ENCODE assay signal across 8 mouse cellular contexts in the genomic region with DNA sequence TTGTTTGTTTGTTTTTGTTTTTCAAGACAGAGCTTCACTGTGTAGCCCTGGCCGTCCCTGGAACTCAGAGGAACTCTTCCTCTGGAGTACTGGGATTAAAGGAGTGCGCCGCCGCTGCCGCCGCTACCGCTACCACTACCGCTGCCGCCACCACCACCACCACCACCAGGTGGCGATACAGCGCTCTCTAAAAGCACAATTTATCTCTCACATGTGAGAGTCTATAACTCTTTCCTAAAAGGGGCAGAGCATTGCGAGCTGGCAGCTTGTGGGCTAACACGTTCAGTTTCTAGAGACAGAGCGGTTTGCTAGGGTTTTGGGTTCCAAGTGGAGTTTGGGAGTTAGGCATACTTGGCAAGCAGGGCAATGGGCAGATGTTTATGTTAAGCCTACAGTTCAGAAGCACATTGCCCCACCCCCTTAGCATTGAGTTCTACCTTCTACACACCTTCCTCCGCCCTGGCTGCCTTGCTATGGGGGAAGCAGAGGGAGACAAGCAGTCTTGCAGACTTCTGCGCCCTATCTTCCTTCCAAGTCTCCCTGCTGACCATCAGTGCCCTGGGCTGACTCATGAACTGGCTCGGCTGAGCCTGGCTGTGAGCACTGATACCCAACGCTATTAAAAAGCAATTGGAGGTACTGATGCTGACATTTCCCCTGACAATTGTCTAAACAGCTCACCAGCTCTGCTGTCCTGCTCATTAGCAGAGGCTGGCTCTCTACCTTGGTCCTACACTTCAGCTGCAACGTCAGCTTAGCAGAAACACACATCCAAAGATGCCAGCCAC. TPM values are rescaled to one million over a fixed set of nuclear protein-coding genes. Genes with fewer than 3 reads are reported as not detected.
DNase-seq lines count a peak whose midpoint lies in the region; ATAC-seq and TF ChIP-seq lines count a peak whose summit lies in the region.

No protein-coding gene starts in this region.

- H3K27ac ChIP-seq in ES-Bruce4 (ENCODE audit: insufficient read depth, low read length): no peak overlapping the region
- H3K27ac ChIP-seq in heart, embryonic 13.5 days (replicated peaks): no peak overlapping the region
- no peak overlapping the region for H3K27ac ChIP-seq in kidney, postnatal 0 days
- no peak overlapping the region for H3K27ac ChIP-seq in liver, embryonic 13.5 days

- H3K9me3 ChIP-seq in ES-Bruce4 (replicated peaks; ENCODE audit: control insufficient read depth, insufficient read depth, low read length, poor library complexity, severe bottlenecking): no peaks in the 10 kb centered on the region
- H3K9me3 ChIP-seq in heart, embryonic 13.5 days: no peaks in the 10 kb centered on the region
- no peaks in the 10 kb centered on the region for H3K9me3 ChIP-seq in kidney, postnatal 0 days (replicated peaks; ENCODE audit: low read length)
- H3K9me3 ChIP-seq in liver, embryonic 13.5 days (replicated peaks): no peaks in the 10 kb centered on the region

- DNase-seq in brain, embryonic 14.5 days (ENCODE audit: low read depth): peak; percentile 85
- peak; percentile 90 for DNase-seq in kidney, postnatal 0 days (ENCODE audit: low spot score)
- peak; percentile 43 for DNase-seq in liver, embryonic 13.5 days
- peak; percentile 29 to 44 for DNase-seq in natural killer cell, adult 2 months (ENCODE audit: low spot score in 2 of 2)
- peak; percentile 59 for DNase-seq in thymus, postnatal 0 days (ENCODE audit: low spot score)

- ATAC-seq in erythroblast, adult 5-6 weeks (replicated peaks; ENCODE audit: low FRiP score, poor library complexity, severe bottlenecking): peak; percentile 73
- ATAC-seq in heart, embryonic 13.5 days (ENCODE audit: extremely low read depth, insufficient number of reproducible peaks, low FRiP score, low TSS enrichment): no peak
- ATAC-seq in kidney, postnatal 0 days (replicated peaks; ENCODE audit: low FRiP score, low read depth): no peak
- ATAC-seq in liver, embryonic 13.5 days (ENCODE audit: low read depth): no peak

- H3K4me1 ChIP-seq in ES-Bruce4 (ENCODE audit: control insufficient read depth, insufficient read depth, low read length): no peaks in the 10 kb centered on the region
- peaks cover 22% of the 10 kb centered on the region for H3K4me1 ChIP-seq in heart, embryonic 13.5 days
- 0 out of 2 replicates have a peak, but pooled peaks cover 6% of the 10 kb centered on the region for H3K4me1 ChIP-seq in kidney, postnatal 0 days (replicated peaks; ENCODE audit: insufficient read depth, low read length)
- H3K4me1 ChIP-seq in liver, embryonic 13.5 days (replicated peaks): peaks cover 12% of the 10 kb centered on the region

- no peaks in the 10 kb centered on the region; the same call in 1 of the 2 replicates for H3K27me3 ChIP-seq in ES-Bruce4 (ENCODE audit: control insufficient read depth, insufficient read depth, low read length, poor library complexity, severe bottlenecking)
- H3K27me3 ChIP-seq in heart, embryonic 13.5 days (replicated peaks): peaks cover 56% of the 10 kb centered on the region
- 0 out of 2 replicates have a peak, but pooled peaks cover 3% of the 10 kb centered on the region for H3K27me3 ChIP-seq in kidney, postnatal 0 days (ENCODE audit: insufficient read depth, low read length)
- H3K27me3 ChIP-seq in liver, embryonic 13.5 days: peaks cover 57% of the 10 kb centered on the region

- no peak for TF ChIP-seq EP300 in ES-Bruce4 (IDR thresholded peaks at IDR 0.05; ENCODE audit: insufficient read depth, low read depth, low read length)

- no peaks in the 10 kb centered on the region for H3K36me3 ChIP-seq in ES-Bruce4 (ENCODE audit: control insufficient read depth, insufficient read depth, low read length, poor library complexity, severe bottlenecking)
- H3K36me3 ChIP-seq in heart, embryonic 13.5 days: no peaks in the 10 kb centered on the region
- no peaks in the 10 kb centered on the region for H3K36me3 ChIP-seq in kidney, postnatal 0 days (ENCODE audit: insufficient read depth, low read length)
- H3K36me3 ChIP-seq in liver, embryonic 13.5 days: no peaks in the 10 kb centered on the region

- 11% methylated on average over 19 of the region's 19 CpGs for WGBS in heart, embryonic 13.5 days
- WGBS in kidney, postnatal 0 days: 8% methylated on average over 19 of the region's 19 CpGs
- 8% methylated on average over 19 of the region's 19 CpGs for WGBS in liver, embryonic 13.5 days (ENCODE audit: insufficient replicate concordance)

- peak overlapping the region; percentile 65 for H3K4me3 ChIP-seq in ES-Bruce4 (ENCODE audit: low read depth, low read length)
- H3K4me3 ChIP-seq in heart, embryonic 13.5 days: peak overlapping the region; percentile 45
- peak overlapping the region; percentile 31 for H3K4me3 ChIP-seq in kidney, postnatal 0 days (replicated peaks; ENCODE audit: low read depth, low read length)
- peak overlapping the region; percentile 23 for H3K4me3 ChIP-seq in liver, embryonic 13.5 days (replicated peaks)

- no peak for TF ChIP-seq POLR2A in ES-Bruce4 (IDR thresholded peaks at IDR 0.05; ENCODE audit: insufficient read depth, low read length)
- TF ChIP-seq POLR2A in brain, embryonic 14.5 days (IDR thresholded peaks at IDR 0.05; ENCODE audit: borderline replicate concordance, extremely low read depth, insufficient read depth, insufficient read length, poor library complexity, severe bottlenecking): no peak

- H3K4me2 ChIP-seq in heart, embryonic 13.5 days: peak overlapping the region; percentile 75
- H3K4me2 ChIP-seq in kidney, postnatal 0 days (ENCODE audit: low read length): peak overlapping the region; percentile 65
- H3K4me2 ChIP-seq in liver, embryonic 13.5 days: peak overlapping the region; percentile 42

- H3K9ac ChIP-seq in ES-Bruce4 (ENCODE audit: low read depth, poor library complexity, severe bottlenecking): 0 out of 2 replicates have a peak overlapping the region, but pooled peaks have one; percentile 26
- no peak overlapping the region for H3K9ac ChIP-seq in heart, embryonic 13.5 days
- H3K9ac ChIP-seq in kidney, postnatal 0 days (ENCODE audit: low read depth, low read length): no peak overlapping the region
- H3K9ac ChIP-seq in liver, embryonic 13.5 days: no peak overlapping the region

- peak; percentile 83 for TF ChIP-seq CTCF in ES-Bruce4 (IDR thresholded peaks at IDR 0.05; ENCODE audit: low read depth, low read length)
- TF ChIP-seq CTCF in brain, embryonic 14.5 days (IDR thresholded peaks at IDR 0.05; ENCODE audit: borderline replicate concordance, extremely low read depth, insufficient read depth, insufficient read length): peak; percentile 88
- TF ChIP-seq CTCF in kidney, postnatal 0 days (IDR thresholded peaks at IDR 0.05; ENCODE audit: low read depth): peak; percentile 87

RNA-seq across cellular contexts. Expression of gene Rhou, which starts 24.6 kb away (rescaled TPM):
- polyA plus RNA-seq in ES-Bruce4 (2011; ENCODE audit: insufficient read depth, insufficient read length, low read depth, missing spikeins): 60.3 and 60.7 TPM in 2 replicates
- 20.9 and 30.1 TPM in 2 replicates for polyA plus RNA-seq in brain, embryonic 14.5 days (2012; rRNA removed)
- 6.9 and 9.0 TPM in 2 replicates for total RNA-seq in erythroblast, adult 5-6 weeks (2015; ENCODE audit: low replicate concordance)
- 9.6 and 9.8 TPM in 2 replicates for total RNA-seq in erythroblast, adult 5-6 weeks (2017; ENCODE audit: low replicate concordance)
- 7.1 and 8.3 TPM in 2 replicates for polyA plus RNA-seq in heart, embryonic 13.5 days (2015; fragmentation: Nextera tagmentation; extraction: Ambion mirVana)
- polyA plus RNA-seq in kidney, postnatal 0 days (2015; fragmentation: Nextera tagmentation; extraction: Ambion mirVana): 4.3 and 4.9 TPM in 2 replicates
- polyA plus RNA-seq in liver, embryonic 13.5 days (2015; fragmentation: Nextera tagmentation; extraction: Ambion mirVana): 0.78 and 1.3 TPM in 2 replicates
- polyA plus RNA-seq in thymus, postnatal 0 days (2015; fragmentation: Nextera tagmentation; extraction: Ambion mirVana): 0.66 and 0.96 TPM in 2 replicates

Comparison
In these comparisons a context has a peak if more than half of its experiments do, and no peak if none do; other contexts are left out.
1. DNase-seq: peak in every context shown above with its lines; median percentile 90 in kidney, postnatal 0 days; 85 in brain, embryonic 14.5 days; 59 in thymus, postnatal 0 days; 43 in liver, embryonic 13.5 days; 36 in natural killer cell, adult 2 months.